Mouse (Mus musculus) effector memory CD4-positive, alpha-beta T cell, adult 7 months (primary cell): ENCODE data around the gene Rabac1. TPM values are rescaled to one million over a fixed set of nuclear protein-coding genes. Genes with fewer than 3 reads are reported as not detected.

Experiments
- polyA plus RNA-seq: library from polyadenylated mRNA; unstranded; fragments of 100-300 nt; shearing (Covaris generic); gene quantifications from one replicate; pipeline ENCODE4 v1.2.1, GENCODE M21; 2017

The Rabac1 gene
- 852 TPM for polyA plus RNA-seq

GRCm38 (mm10) chr7:24971972-24972893 lies at the start of gene Rabac1:
Gene Rabac1 (minus strand): TSS chr7:24972754.

GRCm38 (mm10) chr7:25005421-25006065 lies 33.0 kb upstream of the Rabac1 start, which contains the start of gene Atp1a3:
Gene Atp1a3 (minus strand): TSS chr7:25005958.

GRCm38 (mm10) chr7:24944257-24944950 lies 28.1 kb downstream of the Rabac1 start, which contains the start of gene Gm4881:
Gene Gm4881 (minus strand): TSS chr7:24944494.

Other genes starting within 250 kb of the Rabac1 start
- gene Gm4763, start 245.8 kb downstream of the Rabac1 start, polyA plus RNA-seq = not detected
- gene Cd177, start 212.4 kb downstream of the Rabac1 start, polyA plus RNA-seq = not detected
- gene Ceacam10, start 195.5 kb downstream of the Rabac1 start, polyA plus RNA-seq = not detected
- gene Gm9844, start 110.5 kb downstream of the Rabac1 start, polyA plus RNA-seq = 29.3 TPM
- not detected for gene Lypd4, start 102.8 kb downstream of the Rabac1 start, polyA plus RNA-seq
- not detected for gene Dmrtc2, start 102.7 kb downstream of the Rabac1 start, polyA plus RNA-seq
- gene Rps19, start 88.4 kb downstream of the Rabac1 start, polyA plus RNA-seq = 5,321 TPM
- gene Cd79a, start 75.4 kb downstream of the Rabac1 start, polyA plus RNA-seq = 0.35 TPM
- 1,020 TPM for gene Arhgef1, start 69.8 kb downstream of the Rabac1 start, polyA plus RNA-seq
- gene Gm4881, start 28.3 kb downstream of the Rabac1 start, polyA plus RNA-seq = not detected
- 5.0 TPM for gene Atp1a3, start 33.2 kb upstream of the Rabac1 start, polyA plus RNA-seq
- 1.6 TPM for gene Grik5, start 99.6 kb upstream of the Rabac1 start, polyA plus RNA-seq
- 35.2 TPM for gene Zfp574, start 99.8 kb upstream of the Rabac1 start, polyA plus RNA-seq
- gene Pou2f2, start 207.0 kb upstream of the Rabac1 start, polyA plus RNA-seq = 51.5 TPM
- gene Dedd2, start 247.9 kb upstream of the Rabac1 start, polyA plus RNA-seq = 119 TPM
- 0.99 TPM for gene Zfp526, start 248.7 kb upstream of the Rabac1 start, polyA plus RNA-seq